Mouse (Mus musculus): ENCODE measurements around the gene Ndufv1. TPM values are rescaled to one million over a fixed set of nuclear protein-coding genes. Genes with fewer than 3 reads are reported as not detected.

Ndufv1 gene
- polyA plus RNA-seq, 1 experiment from 2014 or later, result 294 TPM

DNA sequence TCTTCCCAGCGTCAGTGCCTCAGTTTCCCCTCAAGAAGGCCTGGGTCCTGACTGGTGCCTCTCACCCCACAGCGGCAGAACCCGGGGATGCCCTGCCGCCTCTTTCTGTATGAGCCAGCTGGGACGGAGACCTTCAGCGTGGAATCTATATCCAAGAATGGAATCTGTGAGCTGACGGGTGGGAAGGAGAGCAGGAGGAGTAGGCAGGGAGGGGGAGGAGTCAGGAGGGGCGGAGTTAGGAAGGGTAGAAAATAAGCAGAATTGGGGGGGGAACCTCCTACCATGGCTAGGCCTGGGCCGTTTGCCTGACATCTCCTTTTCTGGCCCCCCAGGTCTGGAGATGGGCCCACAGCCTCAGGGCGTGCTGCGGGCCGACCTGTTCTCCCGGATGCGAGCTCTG is 24.5 kb downstream of the Ndufv1 start:
- TF ChIP-seq CTCF (IDR thresholded peaks at IDR 0.05; ENCODE audit: low read depth), result no peak
- ATAC-seq (replicated peaks; ENCODE audit: low FRiP score, low read depth), result no peak
- Histone ChIP-seq H3K36me3 (ENCODE audit: insufficient read depth, low read length) (0 out of 2 replicates have a peak, but pooled peaks cover 3% of the 10 kb centered on the region), H3K4me1 (replicated peaks; ENCODE audit: insufficient read depth, low read length) (peaks cover 26% of the 10 kb centered on the region), H3K4me2 (ENCODE audit: low read length) (no peak overlapping the region), H3K9ac (ENCODE audit: low read depth, low read length) (no peak overlapping the region), H3K27ac (no peak overlapping the region), H3K4me3 (replicated peaks; ENCODE audit: low read depth, low read length) (no peak overlapping the region), H3K9me3 (replicated peaks; ENCODE audit: low read length) (no peaks in the 10 kb centered on the region), H3K27me3 (ENCODE audit: insufficient read depth, low read length) (no peaks in the 10 kb centered on the region)
- DNase-seq (ENCODE audit: low spot score), result no peak
- WGBS, result 84% methylated on average over 14 of the region's 14 CpGs

DNA sequence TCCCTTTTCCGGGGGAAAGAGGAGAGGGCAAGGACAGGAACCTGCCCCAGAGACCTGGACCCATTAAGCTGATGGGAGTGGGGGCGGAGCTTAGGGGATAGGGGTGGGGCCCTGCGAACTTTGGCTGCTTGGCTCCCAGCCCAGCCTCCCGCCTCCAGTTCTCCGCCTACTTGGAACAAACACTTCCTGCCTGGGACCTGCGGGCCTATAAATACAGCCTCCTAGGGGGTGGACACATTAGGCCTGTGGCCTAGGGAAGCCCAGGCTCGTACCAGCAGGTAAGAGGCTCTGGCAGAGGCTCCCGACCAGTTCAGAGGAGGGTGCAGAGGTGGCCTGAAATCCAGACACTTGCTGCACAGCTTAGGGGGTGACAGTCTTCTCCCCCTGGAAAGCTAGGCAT is 26.3 kb downstream of the Ndufv1 start, which contains the start of gene Acy3:
TSS of gene Acy3 (plus strand) at position 237 of the 400 bp plus-strand sequence.
- Histone ChIP-seq H3K4me3 (replicated peaks; ENCODE audit: low read depth, low read length) (0 out of 2 replicates have a peak within 1 kb of the TSS, but pooled peaks have one; percentile 7), H3K36me3 (ENCODE audit: insufficient read depth, low read length) (0 out of 2 replicates have a peak, but pooled peaks cover 3% of the 10 kb centered on the region), H3K9ac (ENCODE audit: low read depth, low read length) (peak within 1 kb of the TSS; percentile 38), H3K27ac (peak within 1 kb of the TSS; percentile 87), H3K4me2 (ENCODE audit: low read length) (peak within 1 kb of the TSS; percentile 48), H3K4me1 (replicated peaks; ENCODE audit: insufficient read depth, low read length) (peaks cover 26% of the 10 kb centered on the region), H3K9me3 (replicated peaks; ENCODE audit: low read length) (no peaks in the 10 kb centered on the region), H3K27me3 (ENCODE audit: insufficient read depth, low read length) (no peaks in the 10 kb centered on the region)
- ATAC-seq (replicated peaks; ENCODE audit: low FRiP score, low read depth) (peak; percentile 78), DNase-seq (ENCODE audit: low spot score) (peak; percentile 94)
- no peak for TF ChIP-seq CTCF (IDR thresholded peaks at IDR 0.05; ENCODE audit: low read depth)
- WGBS, result 5% methylated on average over 8 of the region's 8 CpGs

DNA sequence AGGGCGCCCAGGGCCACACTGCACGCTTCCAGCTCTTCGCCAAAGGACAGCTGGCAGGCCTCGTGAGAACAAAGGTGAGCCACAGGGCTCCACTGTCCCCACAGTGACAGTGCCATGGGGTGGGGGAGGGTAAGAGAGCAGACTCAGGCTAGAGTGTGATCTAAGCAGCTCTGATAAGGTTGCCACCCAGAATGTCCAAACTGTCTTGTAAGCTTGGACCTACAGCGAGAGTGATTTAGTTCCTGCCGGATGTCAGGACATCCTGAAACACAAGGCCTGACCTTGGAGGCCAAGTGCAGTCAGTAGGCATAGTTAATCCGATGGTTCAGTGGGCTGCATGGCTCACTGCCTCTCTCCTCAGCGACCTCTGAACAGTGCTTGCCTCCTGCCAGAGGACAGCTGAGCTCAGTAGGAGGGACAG is 27.3 kb downstream of the Ndufv1 start:
- H3K27me3 ChIP-seq (ENCODE audit: insufficient read depth, low read length), result no peaks in the 10 kb centered on the region
- 0 out of 2 replicates have a peak, but pooled peaks cover 3% of the 10 kb centered on the region for H3K36me3 ChIP-seq (ENCODE audit: insufficient read depth, low read length)
- peak overlapping the region; percentile 87 for H3K27ac ChIP-seq
- no peaks in the 10 kb centered on the region for H3K9me3 ChIP-seq (replicated peaks; ENCODE audit: low read length)
- no peak overlapping the region for H3K9ac ChIP-seq (ENCODE audit: low read depth, low read length)
- H3K4me2 ChIP-seq (ENCODE audit: low read length), result peak overlapping the region; percentile 3; the same call in 1 of the 2 replicates
- peak; percentile 85 for ATAC-seq (replicated peaks; ENCODE audit: low FRiP score, low read depth)
- 10% methylated on average over 8 of the region's 8 CpGs for WGBS
- no peak for TF ChIP-seq CTCF (IDR thresholded peaks at IDR 0.05; ENCODE audit: low read depth)
- peaks cover 26% of the 10 kb centered on the region for H3K4me1 ChIP-seq (replicated peaks; ENCODE audit: insufficient read depth, low read length)
- DNase-seq (ENCODE audit: low spot score), result peak; percentile 84
- no peak overlapping the region for H3K4me3 ChIP-seq (replicated peaks; ENCODE audit: low read depth, low read length)

DNA sequence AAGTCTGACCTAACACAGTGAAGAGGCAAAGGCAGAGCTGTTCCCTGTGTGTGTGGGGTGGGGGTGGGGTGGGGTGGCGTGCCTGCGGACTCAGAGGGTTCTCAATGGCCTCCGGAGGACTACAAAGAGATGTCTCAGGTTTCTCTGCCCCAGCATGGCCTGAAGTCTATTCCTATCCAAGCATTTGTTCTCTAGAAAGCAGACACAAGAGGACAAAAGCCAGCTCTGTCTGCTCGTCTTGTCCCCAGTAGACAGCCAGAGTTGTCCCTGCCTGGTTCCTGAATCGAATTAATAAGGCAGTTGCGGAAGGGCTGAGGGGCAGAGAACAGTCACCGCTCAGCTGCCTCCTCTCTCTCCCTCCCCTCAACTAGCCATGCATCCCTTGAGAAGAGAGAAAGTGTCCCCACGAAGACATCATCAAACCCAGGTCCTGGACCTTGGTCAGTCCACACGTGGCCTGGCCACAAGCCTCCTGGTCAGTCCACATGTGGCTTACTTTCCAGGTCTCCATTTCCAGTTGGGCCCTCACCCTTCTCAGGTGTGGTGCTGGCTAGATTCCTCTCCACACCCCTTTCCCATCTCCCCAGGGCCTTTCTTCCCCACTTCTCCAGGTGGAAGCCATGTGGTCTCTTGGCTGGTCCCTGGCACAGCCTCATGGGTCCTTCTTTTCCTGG is 28.9 kb downstream of the Ndufv1 start:
- Histone ChIP-seq H3K4me3 (replicated peaks; ENCODE audit: low read depth, low read length) (no peak overlapping the region), H3K9me3 (replicated peaks; ENCODE audit: low read length) (no peaks in the 10 kb centered on the region), H3K27ac (no peak overlapping the region), H3K4me1 (replicated peaks; ENCODE audit: insufficient read depth, low read length) (peaks cover 26% of the 10 kb centered on the region), H3K4me2 (ENCODE audit: low read length) (no peak overlapping the region), H3K36me3 (ENCODE audit: insufficient read depth, low read length) (0 out of 2 replicates have a peak, but pooled peaks cover 3% of the 10 kb centered on the region), H3K27me3 (ENCODE audit: insufficient read depth, low read length) (no peaks in the 10 kb centered on the region), H3K9ac (ENCODE audit: low read depth, low read length) (peak overlapping the region; percentile 23; the same call in 1 of the 2 replicates)
- TF ChIP-seq CTCF (IDR thresholded peaks at IDR 0.05; ENCODE audit: low read depth), result no peak
- whole genome bisulfite sequencing, result 53% methylated on average over 9 of the region's 9 CpGs
- no peak for DNase-seq (ENCODE audit: low spot score)
- ATAC-seq (replicated peaks; ENCODE audit: low FRiP score, low read depth), result no peak

DNA sequence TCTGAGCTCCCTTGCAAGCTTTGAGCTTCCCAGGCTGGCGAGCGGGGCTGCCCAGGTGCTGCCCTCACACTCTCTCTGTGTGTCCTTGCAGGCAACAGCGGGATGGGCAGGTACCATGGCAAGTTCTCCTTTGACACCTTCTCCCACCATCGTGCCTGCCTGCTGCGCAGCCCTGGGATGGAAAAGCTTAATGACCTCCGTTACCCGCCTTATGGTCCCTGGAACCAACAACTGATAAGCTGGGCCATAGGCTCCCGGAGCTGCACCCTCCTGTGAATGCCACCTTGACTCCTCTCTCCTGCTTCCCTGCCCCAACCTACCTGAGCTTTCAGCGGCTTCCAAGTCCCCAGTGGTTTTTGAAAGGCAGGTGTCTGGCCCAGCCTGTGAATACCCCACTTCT is 31.7 kb downstream of the Ndufv1 start:
- DNase-seq (ENCODE audit: low spot score), result no peak
- Histone ChIP-seq H3K27ac (no peak overlapping the region), H3K36me3 (ENCODE audit: insufficient read depth, low read length) (no peaks in the 10 kb centered on the region), H3K4me3 (replicated peaks; ENCODE audit: low read depth, low read length) (no peak overlapping the region), H3K4me1 (replicated peaks; ENCODE audit: insufficient read depth, low read length) (peaks cover 13% of the 10 kb centered on the region), H3K4me2 (ENCODE audit: low read length) (no peak overlapping the region), H3K27me3 (ENCODE audit: insufficient read depth, low read length) (no peaks in the 10 kb centered on the region), H3K9ac (ENCODE audit: low read depth, low read length) (no peak overlapping the region), H3K9me3 (replicated peaks; ENCODE audit: low read length) (no peaks in the 10 kb centered on the region)
- no peak for ATAC-seq (replicated peaks; ENCODE audit: low FRiP score, low read depth)
- WGBS, result 81% methylated on average over 9 of the region's 9 CpGs
- TF ChIP-seq CTCF (IDR thresholded peaks at IDR 0.05; ENCODE audit: low read depth), result no peak

DNA sequence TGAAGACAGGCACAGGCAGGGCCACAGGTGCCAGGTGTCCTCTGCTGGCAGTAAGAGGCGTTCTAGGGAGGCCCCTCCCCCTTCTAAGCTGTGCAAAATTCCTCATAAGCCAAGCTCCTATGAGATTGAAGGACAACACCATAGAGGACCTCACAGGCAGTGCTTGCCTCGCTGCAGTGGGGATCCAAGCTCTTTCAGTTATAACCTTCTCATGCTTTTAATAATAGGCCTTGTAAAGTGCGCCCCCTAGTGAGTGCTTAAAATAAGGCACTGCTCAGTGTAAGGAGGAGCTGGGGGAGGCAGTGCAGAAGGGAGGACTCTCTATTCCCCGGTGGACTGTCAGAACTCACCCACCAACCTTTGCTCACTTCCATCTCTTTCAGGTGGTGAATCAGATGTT is 32.3 kb downstream of the Ndufv1 start:
- Histone ChIP-seq H3K4me3 (replicated peaks; ENCODE audit: low read depth, low read length) (no peak overlapping the region), H3K36me3 (ENCODE audit: insufficient read depth, low read length) (no peaks in the 10 kb centered on the region), H3K9me3 (replicated peaks; ENCODE audit: low read length) (no peaks in the 10 kb centered on the region), H3K9ac (ENCODE audit: low read depth, low read length) (no peak overlapping the region), H3K27me3 (ENCODE audit: insufficient read depth, low read length) (no peaks in the 10 kb centered on the region), H3K4me2 (ENCODE audit: low read length) (no peak overlapping the region), H3K27ac (no peak overlapping the region), H3K4me1 (replicated peaks; ENCODE audit: insufficient read depth, low read length) (peaks cover 8% of the 10 kb centered on the region)
- DNase-seq (ENCODE audit: low spot score) (peak; percentile 95), ATAC-seq (replicated peaks; ENCODE audit: low FRiP score, low read depth) (peak; percentile 76)
- 12% methylated on average over 4 of the region's 4 CpGs for WGBS
- TF ChIP-seq CTCF (IDR thresholded peaks at IDR 0.05; ENCODE audit: low read depth), result peak; percentile 95
